Mouse (Mus musculus) liver, embryonic 12.5 days (tissue): ENCODE data around the gene Prr3. TPM values are rescaled to one million over a fixed set of nuclear protein-coding genes. Genes with fewer than 3 reads are reported as not detected.

Experiments
- ATAC-seq: fragments of 200-750 bp; cut with Nextera tagmentation; 2 replicates; pipeline ENCODE4 v1.8.0; 2017; ENCODE audit warnings: moderate number of reproducible peaks, mild to moderate bottlenecking, moderate library complexity
- H3K27ac ChIP-seq: fragments of 300-500 bp; sonication (generic); 2 replicates; pipeline ENCODE4 v1.5.1; 2016; ENCODE audit warnings: mild to moderate bottlenecking
- H3K27me3 ChIP-seq: fragments of 300-500 bp; sonication (generic); replicated peaks from 2 replicates; pipeline ENCODE4 v1.6.1; 2016; ENCODE audit warnings: mild to moderate bottlenecking, moderate library complexity
- H3K36me3 ChIP-seq: fragments of 300-500 bp; sonication (generic); 2 replicates; pipeline ENCODE4 v1.6.1; 2016; ENCODE audit warnings: mild to moderate bottlenecking, moderate library complexity
- H3K4me1 ChIP-seq: fragments of 300-500 bp; sonication (generic); 2 replicates; pipeline ENCODE4 v1.6.1; 2016
- H3K4me2 ChIP-seq: fragments of 300-500 bp; sonication (generic); 2 replicates; pipeline ENCODE4 v1.6.1; 2016; ENCODE audit warnings: mild to moderate bottlenecking, moderate library complexity
- H3K4me3 ChIP-seq: fragments of 300-500 bp; sonication (generic); 2 replicates; pipeline ENCODE4 v1.5.1; 2016; ENCODE audit warnings: mild to moderate bottlenecking, moderate library complexity
- H3K9ac ChIP-seq: fragments of 300-500 bp; sonication (generic); 2 replicates; pipeline ENCODE4 v1.6.1; 2016; ENCODE audit warnings: mild to moderate bottlenecking, moderate library complexity
- H3K9me3 ChIP-seq: fragments of 300-500 bp; sonication (generic); replicated peaks from 2 replicates; pipeline ENCODE4 v1.6.1; 2016; ENCODE audit warnings: mild to moderate bottlenecking, moderate library complexity
- WGBS: fragments of 180-500 bp; shearing (Covaris S2); methylation state at CpG from one replicate; pipeline ENCODE4 v1.1.7; 2016; ENCODE audit not compliant: insufficient replicate concordance; 5-methylcytosine and 5-hydroxymethylcytosine counted together
- microRNA counts: library from miRNA; unstranded; fragments of <30 nt; microRNA quantifications from one replicate; lab custom pipeline; 2017
- microRNA-seq: library from miRNA; unstranded; fragments of <30 nt; microRNA quantifications from one replicate; pipeline ENCODE4, GENCODE M21; 2017
- polyA plus RNA-seq: library from polyadenylated mRNA; unstranded; fragments of >200 nt; fragmentation: Nextera tagmentation; extraction: Ambion mirVana; gene quantifications from 2 replicates; pipeline ENCODE4 v1.2.1, GENCODE M21; 2016

Prr3 gene
- polyA plus RNA-seq, 1 experiment from 2014 or later, result 13.7 TPM

GRCm38 (mm10) chr17:35929534-35929933, 50.5 kb downstream of the Prr3 start:
- Histone ChIP-seq H3K4me1 (peaks cover 46% of the 10 kb centered on the region), H3K36me3 (peaks cover 81% of the 10 kb centered on the region), H3K4me3 (no peak overlapping the region), H3K4me2 (no peak overlapping the region), H3K9ac (no peak overlapping the region), H3K27me3 (no peaks in the 10 kb centered on the region), H3K27ac (0 out of 2 replicates have a peak overlapping the region, but pooled peaks have one; percentile 8), H3K9me3 (no peaks in the 10 kb centered on the region)
- 96% methylated on average over 2 of the region's 2 CpGs for WGBS
- ATAC-seq, result no peak

- Histone ChIP-seq H3K9me3 (no peaks in the 10 kb centered on the region), H3K36me3 (peaks cover 98% of the 10 kb centered on the region), H3K9ac (peak overlapping the region; percentile 42), H3K4me1 (peaks cover 63% of the 10 kb centered on the region), H3K4me2 (peak overlapping the region; percentile 45), H3K27ac (peak overlapping the region; percentile 73), H3K4me3 (no peak overlapping the region), H3K27me3 (no peaks in the 10 kb centered on the region)
- ATAC-seq, result peak; percentile 84
- WGBS, result 12% methylated on average over 1 of the region's 1 CpGs
Measured at GRCm38 (mm10) chr17:35927471-35927870, 52.6 kb downstream of the Prr3 start.

- H3K9ac ChIP-seq, result no peak overlapping the region
- no peak overlapping the region for H3K4me2 ChIP-seq
- no peaks in the 10 kb centered on the region for H3K27me3 ChIP-seq
- H3K36me3 ChIP-seq, result peaks cover 75% of the 10 kb centered on the region
- H3K9me3 ChIP-seq, result no peaks in the 10 kb centered on the region
- peaks cover 87% of the 10 kb centered on the region for H3K4me1 ChIP-seq
- H3K4me3 ChIP-seq, result no peak overlapping the region
- 87% methylated on average over 4 of the region's 4 CpGs for WGBS
- no peak for ATAC-seq
- H3K27ac ChIP-seq, result no peak overlapping the region
Measured at GRCm38 (mm10) chr17:35923281-35923680, 56.8 kb downstream of the Prr3 start.

DNA sequence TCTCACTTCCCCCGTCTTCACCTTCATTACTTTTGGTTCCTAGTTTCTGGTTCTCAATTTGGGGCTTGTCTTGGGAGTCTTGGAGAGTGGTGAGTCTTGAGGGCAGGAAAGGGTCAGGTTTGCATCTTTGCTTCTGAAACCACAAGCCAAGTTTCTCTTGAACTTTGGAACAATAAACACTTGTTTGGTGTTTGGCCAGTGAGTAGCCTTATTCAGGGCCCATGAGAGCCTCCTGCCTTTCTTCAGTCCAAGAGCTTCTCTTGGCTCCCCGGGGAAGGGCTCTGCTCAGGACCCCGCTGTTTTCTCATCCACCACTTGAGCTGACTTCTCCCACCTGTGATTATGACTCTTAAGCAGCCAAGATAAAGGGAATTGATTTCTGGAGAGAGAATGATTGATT, 57.5 kb downstream of the Prr3 start:
- Histone ChIP-seq H3K36me3 (peaks cover 72% of the 10 kb centered on the region), H3K9me3 (no peaks in the 10 kb centered on the region), H3K27ac (peak overlapping the region; percentile 62), H3K4me1 (peaks cover 80% of the 10 kb centered on the region), H3K9ac (no peak overlapping the region), H3K4me3 (no peak overlapping the region), H3K27me3 (no peaks in the 10 kb centered on the region), H3K4me2 (no peak overlapping the region)
- no peak for ATAC-seq
- 80% methylated on average over 3 of the region's 3 CpGs for WGBS

MicroRNA genes within 50 kb of the gene (microRNA counts, 519-probe panel; counts per million panel counts)
- microRNA mmu-miR-877 (lab: Ali Mortazavi, UCI), result 582 counts per million, percentile 70 among the panel's probes with 10 or more counts

Small RNAs within 50 kb of the gene (microRNA-seq; reads per million reads assigned to microRNA genes)
- gene Mir877, result 133 reads per million, percentile 49 among the genes with 10 or more reads in this experiment

Other genes starting within 250 kb of the Prr3 start
- 16.8 and 19.9 TPM in 2 replicates for gene Ier3, start 158.6 kb downstream of the Prr3 start, polyA plus RNA-seq
- gene Flot1, start 157.0 kb downstream of the Prr3 start, polyA plus RNA-seq, result 38.0 and 43.1 TPM in 2 replicates
- 577 and 600 TPM in 2 replicates for gene Tubb5, start 141.9 kb downstream of the Prr3 start, polyA plus RNA-seq
- gene Mdc1, start 138.7 kb downstream of the Prr3 start, polyA plus RNA-seq, result 14.2 and 15.0 TPM in 2 replicates
- 29.5 and 29.8 TPM in 2 replicates for gene Nrm, start 118.9 kb downstream of the Prr3 start, polyA plus RNA-seq
- 11.9 and 12.6 TPM in 2 replicates for gene Ppp1r18, start 114.6 kb downstream of the Prr3 start, polyA plus RNA-seq
- 50.7 and 52.8 TPM in 2 replicates for gene Dhx16, start 100.4 kb downstream of the Prr3 start, polyA plus RNA-seq
- gene 2310061I04Rik, start 82.8 kb downstream of the Prr3 start, polyA plus RNA-seq, result 20.2 and 20.9 TPM in 2 replicates
- gene Atat1, start 70.2 kb downstream of the Prr3 start, polyA plus RNA-seq, result 15.0 and 16.8 TPM in 2 replicates
- 113 and 123 TPM in 2 replicates for gene Mrps18b, start 63.8 kb downstream of the Prr3 start, polyA plus RNA-seq
- gene Ppp1r10, start 63.8 kb downstream of the Prr3 start, polyA plus RNA-seq, result 29.0 and 32.8 TPM in 2 replicates
- gene Abcf1, start 10.5 kb downstream of the Prr3 start, polyA plus RNA-seq, result 90.2 and 90.5 TPM in 2 replicates
- gene Gnl1, start 385 bp downstream of the Prr3 start, polyA plus RNA-seq, result 23.7 and 25.1 TPM in 2 replicates
- 4.6 and 5.7 TPM in 2 replicates for gene H2-T24, start 40.3 kb upstream of the Prr3 start, polyA plus RNA-seq
- 19.5 and 20.5 TPM in 2 replicates for gene H2-T23, start 52.6 kb upstream of the Prr3 start, polyA plus RNA-seq
- gene H2-T22, start 62.5 kb upstream of the Prr3 start, polyA plus RNA-seq, result 7.5 and 8.4 TPM in 2 replicates
- not detected in 2 replicates for gene Gm6034, start 62.7 kb upstream of the Prr3 start, polyA plus RNA-seq
- gene Gm11127, start 78.1 kb upstream of the Prr3 start, polyA plus RNA-seq, result not detected in 2 replicates
- not detected in 2 replicates for gene Gm19684, start 141.4 kb upstream of the Prr3 start, polyA plus RNA-seq
- not detected in 2 replicates for gene Gm7030, start 149.2 kb upstream of the Prr3 start, polyA plus RNA-seq
- gene Gm8909, start 188.3 kb upstream of the Prr3 start, polyA plus RNA-seq, result not detected in 2 replicates
- gene H2-T3, start 210.1 kb upstream of the Prr3 start, polyA plus RNA-seq, result not detected in 2 replicates